Mouse (Mus musculus) cerebellum, adult 2 months (tissue): Measurements from ENCODE around the gene Map4k2.

Source experiments
- CTCF ChIP-seq: fragments of 200-500 bp; IDR thresholded peaks from 2 replicates; pipeline ENCODE4 v1.5.1; 2011; ENCODE audit warnings: low read depth, mild to moderate bottlenecking, control low read depth, low read length, moderate library complexity, borderline replicate concordance; ENCODE audit not compliant: insufficient read depth
- POLR2A ChIP-seq: fragments of 200-500 bp; IDR thresholded peaks from 2 replicates; pipeline ENCODE4 v1.6.1; 2011; ENCODE audit warnings: low read length, control low read depth, borderline replicate concordance; ENCODE audit not compliant: insufficient read depth

DNA sequence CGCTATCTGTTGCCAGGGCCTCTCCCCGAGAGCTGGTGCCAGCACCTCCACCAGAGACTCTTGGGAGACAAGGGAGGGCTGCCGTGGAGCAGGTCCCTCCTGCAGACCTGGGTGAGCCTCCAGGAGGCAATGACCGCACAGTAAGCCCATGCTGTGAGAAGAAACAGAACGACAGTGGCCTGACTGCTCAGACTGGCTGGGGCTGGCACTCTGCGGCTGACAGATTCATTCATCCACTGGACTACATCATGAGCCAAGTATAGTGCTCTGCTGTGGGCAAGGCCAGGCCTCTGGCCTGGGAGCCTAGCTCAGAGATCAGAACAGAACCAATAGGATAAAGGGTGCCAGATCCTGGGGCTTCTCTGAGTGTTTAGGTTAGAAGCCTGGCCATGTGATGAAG is 37.1 kb upstream of the Map4k2 start:
- TF ChIP-seq CTCF = no peak
- TF ChIP-seq POLR2A = no peak
